Mouse (Mus musculus): Measurements from ENCODE around the gene Fbxo27. TPM values are rescaled to one million over a fixed set of nuclear protein-coding genes. Genes with fewer than 3 reads are reported as not detected.

The Fbxo27 gene
- total RNA-seq, 2 experiments from 2014 or later = 0.34 to 0.76 TPM

DNA sequence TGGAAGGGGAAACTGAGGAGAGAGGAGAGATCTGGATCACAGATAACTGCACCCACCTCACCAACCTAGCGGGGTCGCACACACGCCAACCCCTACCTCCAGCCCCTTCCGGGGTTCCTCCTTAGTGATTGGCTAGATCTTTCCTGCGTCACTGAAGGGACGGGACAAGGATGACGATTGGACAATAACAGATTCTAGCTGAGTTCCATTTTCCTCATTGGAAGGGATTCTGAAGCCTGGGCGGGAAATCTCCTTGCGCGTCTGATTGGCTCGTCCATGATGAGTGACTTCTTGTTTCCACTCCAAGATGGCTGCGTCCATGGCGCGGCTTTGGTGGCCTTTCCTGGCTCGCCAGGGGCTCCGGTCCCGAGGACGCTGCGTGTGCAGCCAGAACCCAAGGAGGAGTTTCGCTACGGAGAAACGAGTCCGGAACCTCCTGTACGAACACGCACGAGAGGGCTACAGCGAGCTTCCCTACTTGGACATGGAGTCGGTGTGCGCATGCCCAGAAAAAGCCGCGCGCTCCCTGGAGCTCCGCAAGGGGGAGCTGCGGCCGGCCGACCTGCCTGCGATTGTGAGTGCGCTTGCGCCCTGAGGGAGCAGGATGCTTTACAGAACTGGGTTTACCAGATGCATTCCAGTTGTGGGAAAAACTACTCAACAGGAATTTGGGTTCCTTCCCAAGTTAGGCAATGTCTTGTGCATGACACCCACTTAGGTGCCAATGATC lies 49.2 kb downstream of the Fbxo27 start, which contains the start of the genes Mrps12 and Sars2:
Gene Mrps12, minus strand, starts transcription at position 112 of the 730 bp plus-strand sequence.
Gene Sars2, plus strand, starts transcription at position 284 of the 730 bp plus-strand sequence.
- peak; percentile 96 for DNase-seq (ENCODE audit: low spot score)

Other genes with a start within 250 kb of the Fbxo27 start
- gene Lrfn1, start 240.9 kb upstream of the Fbxo27 start, total RNA-seq (2021) = under 1 TPM; 0.16 to 0.26 TPM
- gene Ifnl2, start 182.4 kb upstream of the Fbxo27 start, total RNA-seq (2021) = not detected
- gene Ifnl3, start 170.0 kb upstream of the Fbxo27 start, total RNA-seq (2021) = not detected
- gene Sycn, start 152.0 kb upstream of the Fbxo27 start, total RNA-seq (2021) = not detected
- not detected for gene Nccrp1, start 145.6 kb upstream of the Fbxo27 start, total RNA-seq (2021)
- 10 to 100 TPM; 13.8 to 15.2 TPM for gene Samd4b, start 94.7 kb upstream of the Fbxo27 start, total RNA-seq (2021)
- gene Pak4, start 94.7 kb upstream of the Fbxo27 start, total RNA-seq (2021) = 1 to 10 TPM; 2.2 to 3.8 TPM
- gene Acp7, start 61.5 kb upstream of the Fbxo27 start, total RNA-seq (2021) = not detected
- gene Fbxo17, start 24.0 kb downstream of the Fbxo27 start, total RNA-seq (2021) = 1 to 10 TPM; 3.5 to 3.8 TPM
- gene Mrps12, start 49.0 kb downstream of the Fbxo27 start, total RNA-seq (2021) = 10 to 100 TPM; 43.8 to 44.0 TPM
- 10 to 100 TPM; 12.3 to 14.0 TPM for gene Sars2, start 49.1 kb downstream of the Fbxo27 start, total RNA-seq (2021)
- not detected for gene Ccer2, start 63.3 kb downstream of the Fbxo27 start, total RNA-seq (2021)
- 10 to 100 TPM; 95.9 to 98.2 TPM for gene Sirt2, start 73.9 kb downstream of the Fbxo27 start, total RNA-seq (2021)
- gene Nfkbib, start 74.7 kb downstream of the Fbxo27 start, total RNA-seq (2021) = 10 to 100 TPM; 33.2 to 34.9 TPM
- under 1 TPM; 0.45 to 0.46 TPM for gene Rinl, start 96.1 kb downstream of the Fbxo27 start, total RNA-seq (2021)
- 100 to 1,000 TPM; 110 to 131 TPM for gene Hnrnpl, start 115.7 kb downstream of the Fbxo27 start, total RNA-seq (2021)
- 100 to 1,000 TPM; 227 to 344 TPM for gene Ech1, start 132.4 kb downstream of the Fbxo27 start, total RNA-seq (2021)
- gene Lgals4, start 141.0 kb downstream of the Fbxo27 start, total RNA-seq (2021) = 1 to 10 TPM; 1.7 to 3.9 TPM
- gene Lgals7, start 171.0 kb downstream of the Fbxo27 start, total RNA-seq (2021) = under 1 TPM in 1 of 2 experiments, not detected in 1; 0.66 TPM
- under 1 TPM; 0.09 TPM for gene Capn12, start 188.6 kb downstream of the Fbxo27 start, total RNA-seq (2021)

Measured in gastrocnemius, adult 18-20 months (tissue).